In the genomic region with DNA sequence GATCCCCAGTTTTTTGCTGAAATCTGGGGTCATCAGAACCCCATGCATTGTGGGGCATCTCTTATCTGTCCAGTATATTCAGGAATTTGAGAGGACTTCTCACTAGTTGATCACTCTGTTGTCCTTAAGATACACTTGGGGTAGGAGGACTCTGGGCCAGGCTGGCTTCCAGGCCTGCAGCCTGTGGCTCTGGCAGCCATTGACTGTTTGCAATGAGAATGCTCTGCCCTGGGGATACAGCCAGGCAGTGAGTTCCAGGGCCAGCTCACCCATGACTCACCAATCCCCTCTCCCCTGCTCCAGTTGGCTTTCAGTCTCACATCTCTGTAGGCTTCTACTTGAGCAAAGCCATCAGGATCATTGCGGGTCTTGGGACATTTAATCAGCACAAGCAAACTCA, we compare ENCODE assay signal across 16 mouse cellular contexts.
A peak's percentile ranks its signal among the peaks of the same experiment; 100 is the strongest.
DNase-seq lines count a peak whose midpoint lies in the region; ATAC-seq lines count a peak whose summit lies in the region.
"Had no signal": no experiment of that assay in that cellular context is flagged by ENCODE, and none has a peak within 500 bp of the region (broad histone marks: within the 10 kb centered on the region; RNA-seq: fewer than 3 reads in every experiment).

No protein-coding gene starts in this region.

- peak overlapping the region; percentile 42; the same call in 1 of the 2 replicates for H3K27ac ChIP-seq in midbrain, embryonic 10.5 days (replicated peaks)
- H3K27ac ChIP-seq in midbrain, embryonic 14.5 days (replicated peaks; ENCODE audit: low read depth, low read length): no peak overlapping the region
- H3K27ac ChIP-seq: forebrain, embryonic 15.5 days; kidney, embryonic 15.5 days had no signal

- no peak overlapping the region for H3K4me3 ChIP-seq in midbrain, embryonic 10.5 days
- no peak overlapping the region for H3K4me3 ChIP-seq in midbrain, embryonic 14.5 days (replicated peaks; ENCODE audit: low read depth, low read length)
- H3K4me3 ChIP-seq: forebrain, embryonic 15.5 days; hindbrain, embryonic 12.5 days; kidney, embryonic 15.5 days; neural tube, embryonic 13.5 days had no signal

- no peaks in the 10 kb centered on the region for H3K9me3 ChIP-seq in midbrain, embryonic 10.5 days (replicated peaks)
- H3K9me3 ChIP-seq in midbrain, embryonic 14.5 days (ENCODE audit: control insufficient read depth, low read length): no peaks in the 10 kb centered on the region
- H3K9me3 ChIP-seq: forebrain, embryonic 15.5 days; hindbrain, embryonic 12.5 days; kidney, embryonic 15.5 days; neural tube, embryonic 13.5 days had no signal

- H3K4me1 ChIP-seq in midbrain, embryonic 10.5 days: peaks cover 21% of the 10 kb centered on the region
- H3K4me1 ChIP-seq in midbrain, embryonic 14.5 days (ENCODE audit: control insufficient read depth, insufficient read depth, low read length): peaks cover 3% of the 10 kb centered on the region; the same call in 1 of the 2 replicates

- 97% methylated on average over 1 of the region's 1 CpGs for WGBS in midbrain, embryonic 10.5 days
- 100% methylated on average over 1 of the region's 1 CpGs for WGBS in midbrain, embryonic 14.5 days

- DNase-seq in heart, adult 11 months: peak; percentile 92
- no peak for DNase-seq in heart, postnatal 10 days
- no peak for DNase-seq in midbrain, embryonic 10.5 days (ENCODE audit: low spot score)
- DNase-seq in midbrain, embryonic 14.5 days: no peak
- peak; percentile 25 to 27 for DNase-seq in adrenal gland, postnatal 36 days
- peak; percentile 71 for DNase-seq in gastrocnemius, postnatal 25 days
- DNase-seq in right cerebral cortex, postnatal 10 days (ENCODE audit: low spot score in 2 of 2): no peak
- DNase-seq: cerebellum, postnatal 14 days; layer of hippocampus, postnatal 36 days; liver; lung, adult 2 months; thymus, postnatal 14 days had no signal

- intact Hi-C loops in heart, postnatal 10 days (cut with DNase I): no loop called here

- H3K9ac ChIP-seq in midbrain, embryonic 14.5 days (replicated peaks; ENCODE audit: low read length): no peak overlapping the region
- H3K9ac ChIP-seq: forebrain, embryonic 15.5 days; hindbrain, embryonic 12.5 days; kidney, embryonic 15.5 days; neural tube, embryonic 13.5 days had no signal

- no peak for ATAC-seq in midbrain, embryonic 14.5 days (ENCODE audit: low FRiP score, low TSS enrichment)
- ATAC-seq: forebrain, embryonic 15.5 days had no signal

- no peaks in the 10 kb centered on the region for H3K36me3 ChIP-seq in midbrain, embryonic 10.5 days
- H3K36me3 ChIP-seq in midbrain, embryonic 14.5 days (ENCODE audit: control insufficient read depth, insufficient read depth, low read length): no peaks in the 10 kb centered on the region
- H3K36me3 ChIP-seq: forebrain, embryonic 15.5 days; hindbrain, embryonic 12.5 days; kidney, embryonic 15.5 days; neural tube, embryonic 13.5 days had no signal

- no peaks in the 10 kb centered on the region for H3K27me3 ChIP-seq in midbrain, embryonic 10.5 days (ENCODE audit: low read depth, poor library complexity, severe bottlenecking)
- H3K27me3 ChIP-seq in midbrain, embryonic 14.5 days (ENCODE audit: control insufficient read depth, insufficient read depth, low read length): no peaks in the 10 kb centered on the region
- H3K27me3 ChIP-seq: forebrain, embryonic 15.5 days; hindbrain, embryonic 12.5 days; kidney, embryonic 15.5 days; neural tube, embryonic 13.5 days had no signal

- no peak overlapping the region for H3K4me2 ChIP-seq in midbrain, embryonic 14.5 days (ENCODE audit: low read length)
- H3K4me2 ChIP-seq: forebrain, embryonic 15.5 days; hindbrain, embryonic 12.5 days; kidney, embryonic 15.5 days; neural tube, embryonic 13.5 days had no signal

Comparison
In these comparisons a context has a peak if more than half of its experiments do, and no peak if none do; other contexts are left out.
1. DNase-seq: peak in heart, adult 11 months (single experiment), adrenal gland, postnatal 36 days (2 of 2) and gastrocnemius, postnatal 25 days (single experiment); none in heart, postnatal 10 days (0 of 2), midbrain, embryonic 10.5 days (single experiment), midbrain, embryonic 14.5 days (single experiment) and right cerebral cortex, postnatal 10 days (0 of 2).